Mouse (Mus musculus): ENCODE measurements around the gene Ceacam20. TPM values are rescaled to one million over a fixed set of nuclear protein-coding genes. Genes with fewer than 3 reads are reported as not detected.

Ceacam20 gene
- polyA plus RNA-seq (2012; rRNA removed) (0.04 TPM in 1 of 2 replicates, not detected in the other), polyA plus RNA-seq (2014; fragmentation: Nextera tagmentation; extraction: Ambion mirVana) (not detected in 2 replicates)

DNA sequence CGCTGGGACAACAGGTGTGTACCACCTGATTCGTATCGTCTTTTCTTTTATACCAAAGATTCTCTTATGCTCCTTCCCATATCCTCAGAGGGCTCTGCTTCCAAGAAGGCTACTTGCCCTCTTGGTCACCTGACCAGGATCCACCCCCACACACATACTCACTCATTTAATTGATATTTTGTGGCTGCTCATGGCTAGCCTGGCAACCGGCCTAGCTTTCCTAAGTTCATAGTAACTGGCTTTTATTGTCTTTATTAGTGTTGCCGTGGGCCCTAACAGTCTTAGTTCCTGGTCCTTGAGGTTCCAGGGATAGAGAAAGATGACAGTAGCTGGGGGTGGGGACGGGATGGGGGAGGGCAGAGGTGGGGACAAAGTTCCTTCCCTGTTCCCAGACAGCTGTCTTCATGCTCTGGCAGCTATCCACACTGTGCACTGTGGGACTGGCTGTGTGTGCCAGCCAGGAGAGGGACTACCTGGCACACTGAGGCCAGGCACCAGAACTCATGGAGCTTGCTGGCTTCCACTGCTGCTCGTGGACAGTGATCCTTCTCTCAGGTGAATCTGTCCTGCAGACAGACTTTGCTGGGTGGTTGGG lies at the start of gene Ceacam20:
Gene Ceacam20, plus strand, starts transcription at position 428 of the 595 bp plus-strand sequence.
- H3K27ac ChIP-seq (replicated peaks; ENCODE audit: low read depth, low read length) = no peak within 1 kb of the TSS
- 0 out of 2 replicates have a peak, but pooled peaks cover 2% of the 10 kb centered on the region for H3K9me3 ChIP-seq (ENCODE audit: control insufficient read depth, low read length)
- no peaks in the 10 kb centered on the region for H3K4me1 ChIP-seq (ENCODE audit: control insufficient read depth, insufficient read depth, low read length)
- ATAC-seq (ENCODE audit: low FRiP score, low read depth) (no peak), DNase-seq (ENCODE audit: low spot score) (no peak)
- no peaks in the 10 kb centered on the region for H3K36me3 ChIP-seq (ENCODE audit: control insufficient read depth, insufficient read depth, low read length)
- no peak within 1 kb of the TSS for H3K4me2 ChIP-seq (replicated peaks; ENCODE audit: low read depth, low read length, severe bottlenecking)
- H3K27me3 ChIP-seq (ENCODE audit: control insufficient read depth, insufficient read depth, low read length) = no peaks in the 10 kb centered on the region
- TF ChIP-seq POLR2A (IDR thresholded peaks at IDR 0.05; ENCODE audit: borderline replicate concordance, extremely low read depth, insufficient read depth, insufficient read length) = no peak
- WGBS = 77% methylated on average over 7 of the region's 7 CpGs
- H3K4me3 ChIP-seq (replicated peaks; ENCODE audit: low read length) = no peak within 1 kb of the TSS
- H3K9ac ChIP-seq (ENCODE audit: low read depth, low read length, severe bottlenecking) = no peak within 1 kb of the TSS

DNA sequence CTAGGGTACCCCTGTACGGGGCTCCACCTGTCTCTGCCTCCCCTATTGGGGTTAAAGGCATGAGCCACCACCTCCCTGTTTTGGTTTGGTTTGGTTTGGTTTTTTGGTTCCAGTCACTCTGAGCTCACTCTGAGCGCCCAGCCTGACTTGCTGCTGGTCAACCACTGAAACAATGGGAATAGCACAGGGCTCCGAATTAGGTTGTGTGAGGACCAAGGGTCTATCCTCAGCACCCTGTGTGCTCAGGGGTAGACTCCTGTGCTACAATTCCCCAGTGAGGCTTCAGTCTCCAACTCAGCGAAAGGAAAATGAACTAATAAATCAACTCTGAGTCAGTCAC lies 45.1 kb upstream of the Ceacam20 start:
- H3K9ac ChIP-seq (ENCODE audit: low read depth, low read length, severe bottlenecking) = peak overlapping the region; percentile 88
- H3K27ac ChIP-seq (replicated peaks; ENCODE audit: low read depth, low read length) = no peak overlapping the region
- H3K27me3 ChIP-seq (ENCODE audit: control insufficient read depth, insufficient read depth, low read length) = no peaks in the 10 kb centered on the region
- H3K36me3 ChIP-seq (ENCODE audit: control insufficient read depth, insufficient read depth, low read length) = peaks cover 21% of the 10 kb centered on the region
- no peak for DNase-seq (ENCODE audit: low spot score)
- H3K4me1 ChIP-seq (ENCODE audit: control insufficient read depth, insufficient read depth, low read length) = peaks cover 6% of the 10 kb centered on the region
- no peaks in the 10 kb centered on the region for H3K9me3 ChIP-seq (ENCODE audit: control insufficient read depth, low read length)
- peak overlapping the region; percentile 67 for H3K4me2 ChIP-seq (replicated peaks; ENCODE audit: low read depth, low read length, severe bottlenecking)
- ATAC-seq (ENCODE audit: low FRiP score, low read depth) = no peak; the same call in none of the 2 replicates
- no peak for TF ChIP-seq POLR2A (IDR thresholded peaks at IDR 0.05; ENCODE audit: borderline replicate concordance, extremely low read depth, insufficient read depth, insufficient read length)
- WGBS = 31% methylated on average over 4 of the region's 4 CpGs
- peak overlapping the region; percentile 74 for H3K4me3 ChIP-seq (replicated peaks; ENCODE audit: low read length)

DNA sequence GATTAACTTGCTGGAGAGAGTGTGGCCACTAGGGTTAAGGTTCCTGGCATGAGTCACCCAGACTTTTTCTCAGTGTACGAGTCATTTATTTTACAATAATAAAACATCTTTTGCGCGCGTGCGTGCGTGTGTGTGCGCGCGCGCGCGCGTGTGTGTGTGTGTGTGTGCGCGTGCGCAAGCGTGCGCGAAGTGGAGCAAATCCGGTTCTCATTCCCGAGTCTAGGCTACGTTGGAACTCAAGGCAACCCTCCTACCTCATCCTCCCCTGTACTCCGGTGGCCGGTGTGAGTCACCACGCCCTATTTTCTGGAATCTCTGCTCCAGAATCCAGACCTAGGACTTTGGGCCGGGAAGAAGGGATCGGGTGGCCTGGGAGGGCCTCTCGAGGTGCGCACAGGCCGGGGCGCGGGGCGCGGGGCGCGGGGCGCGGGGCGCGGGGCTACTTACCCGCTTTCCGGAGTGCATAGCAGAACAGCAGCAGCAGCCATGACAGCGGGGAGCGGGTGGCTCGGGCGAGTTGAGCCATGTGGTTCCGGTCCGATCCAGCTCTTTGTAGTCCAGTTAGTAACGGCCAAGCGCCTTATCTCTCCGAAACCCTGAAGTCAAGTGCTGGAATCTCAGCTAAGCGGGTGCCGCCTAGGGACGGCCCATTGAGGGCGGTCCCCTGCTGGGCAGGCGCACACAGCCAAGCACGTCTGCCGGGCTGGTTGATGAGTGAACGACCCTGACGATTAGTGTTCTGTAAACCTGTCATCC lies 44.5 kb upstream of the Ceacam20 start, which contains the start of gene Pvr:
Gene Pvr, minus strand, starts transcription at position 655 of the 756 bp plus-strand sequence.
- Histone ChIP-seq H3K4me3 (replicated peaks; ENCODE audit: low read length) (peak within 1 kb of the TSS; percentile 74), H3K27ac (replicated peaks; ENCODE audit: low read depth, low read length) (peak within 1 kb of the TSS; percentile 79), H3K27me3 (ENCODE audit: control insufficient read depth, insufficient read depth, low read length) (no peaks in the 10 kb centered on the region), H3K4me1 (ENCODE audit: control insufficient read depth, insufficient read depth, low read length) (peaks cover 6% of the 10 kb centered on the region), H3K4me2 (replicated peaks; ENCODE audit: low read depth, low read length, severe bottlenecking) (peak within 1 kb of the TSS; percentile 67), H3K9ac (ENCODE audit: low read depth, low read length, severe bottlenecking) (peak within 1 kb of the TSS; percentile 88), H3K9me3 (ENCODE audit: control insufficient read depth, low read length) (no peaks in the 10 kb centered on the region), H3K36me3 (ENCODE audit: control insufficient read depth, insufficient read depth, low read length) (peaks cover 18% of the 10 kb centered on the region)
- under 1% methylated on average over 60 of the region's 60 CpGs for WGBS
- peak; percentile 87 for ATAC-seq (ENCODE audit: low FRiP score, low read depth)
- peak; percentile 71 for DNase-seq (ENCODE audit: low spot score)
- peak; percentile 40; the same call in 1 of the 2 replicates for TF ChIP-seq POLR2A (IDR thresholded peaks at IDR 0.05; ENCODE audit: borderline replicate concordance, extremely low read depth, insufficient read depth, insufficient read length)

DNA sequence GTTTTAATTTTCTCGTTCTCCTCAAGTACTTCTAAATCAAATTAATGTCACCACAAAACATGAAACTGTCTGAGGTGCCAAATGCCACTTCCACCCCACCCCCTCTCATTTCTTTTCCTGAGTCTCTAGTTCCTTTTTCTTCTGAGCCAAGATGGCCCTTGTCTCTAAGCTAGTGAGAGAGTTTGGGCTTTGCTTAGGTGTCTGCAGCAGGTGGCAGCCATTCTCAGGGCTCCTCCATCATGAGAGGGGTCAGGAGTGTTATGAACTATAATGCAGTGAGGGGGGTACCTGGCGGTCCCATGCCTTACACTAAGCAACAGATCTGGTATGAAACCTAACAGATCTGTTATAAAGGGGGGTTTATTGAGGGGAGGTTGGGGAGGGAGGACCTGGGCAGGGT lies 41.9 kb upstream of the Ceacam20 start:
- 28% methylated on average over 2 of the region's 2 CpGs for WGBS
- H3K4me1 ChIP-seq (ENCODE audit: control insufficient read depth, insufficient read depth, low read length) = peaks cover 6% of the 10 kb centered on the region
- no peak overlapping the region for H3K4me3 ChIP-seq (replicated peaks; ENCODE audit: low read length)
- H3K27me3 ChIP-seq (ENCODE audit: control insufficient read depth, insufficient read depth, low read length) = no peaks in the 10 kb centered on the region
- H3K9me3 ChIP-seq (ENCODE audit: control insufficient read depth, low read length) = no peaks in the 10 kb centered on the region
- no peak for ATAC-seq (ENCODE audit: low FRiP score, low read depth)
- no peak for DNase-seq (ENCODE audit: low spot score)
- no peak overlapping the region for H3K27ac ChIP-seq (replicated peaks; ENCODE audit: low read depth, low read length)
- no peak overlapping the region for H3K4me2 ChIP-seq (replicated peaks; ENCODE audit: low read depth, low read length, severe bottlenecking)
- H3K9ac ChIP-seq (ENCODE audit: low read depth, low read length, severe bottlenecking) = no peak overlapping the region
- TF ChIP-seq POLR2A (IDR thresholded peaks at IDR 0.05; ENCODE audit: borderline replicate concordance, extremely low read depth, insufficient read depth, insufficient read length) = no peak
- peaks cover 2% of the 10 kb centered on the region; the same call in 1 of the 2 replicates for H3K36me3 ChIP-seq (ENCODE audit: control insufficient read depth, insufficient read depth, low read length)

DNA sequence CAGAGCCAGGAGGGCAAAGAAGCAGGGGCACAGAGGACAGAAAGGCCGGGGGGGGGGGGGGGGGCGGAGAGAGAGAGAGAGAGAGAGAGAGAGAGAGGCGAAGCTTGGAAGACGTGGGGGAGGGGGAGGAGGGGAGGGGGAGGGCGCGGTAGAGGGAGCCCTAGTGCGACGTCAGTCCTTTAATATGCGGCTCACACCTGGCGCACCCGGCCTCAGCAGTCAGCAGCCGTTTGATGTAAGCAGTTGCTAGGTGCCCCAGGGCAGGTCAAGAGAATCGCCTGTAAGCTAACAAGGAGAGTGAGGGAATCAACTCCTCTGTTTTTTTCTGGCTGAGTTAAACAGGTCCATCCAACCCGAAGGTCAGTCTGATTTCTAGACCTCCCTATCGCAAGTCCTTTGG lies 41.4 kb upstream of the Ceacam20 start:
- 12% methylated on average over 7 of the region's 15 CpGs for WGBS
- no peak for TF ChIP-seq POLR2A (IDR thresholded peaks at IDR 0.05; ENCODE audit: borderline replicate concordance, extremely low read depth, insufficient read depth, insufficient read length)
- ATAC-seq (ENCODE audit: low FRiP score, low read depth) = no peak

More for the DNA sequence above, 41.4 kb upstream of the Ceacam20 start:
- no peak for DNase-seq (ENCODE audit: low spot score)
- Histone ChIP-seq H3K4me2 (replicated peaks; ENCODE audit: low read depth, low read length, severe bottlenecking) (no peak overlapping the region), H3K27ac (replicated peaks; ENCODE audit: low read depth, low read length) (no peak overlapping the region), H3K9me3 (ENCODE audit: control insufficient read depth, low read length) (no peaks in the 10 kb centered on the region), H3K4me1 (ENCODE audit: control insufficient read depth, insufficient read depth, low read length) (peaks cover 6% of the 10 kb centered on the region), H3K27me3 (ENCODE audit: control insufficient read depth, insufficient read depth, low read length) (no peaks in the 10 kb centered on the region), H3K36me3 (ENCODE audit: control insufficient read depth, insufficient read depth, low read length) (no peaks in the 10 kb centered on the region), H3K9ac (ENCODE audit: low read depth, low read length, severe bottlenecking) (no peak overlapping the region), H3K4me3 (replicated peaks; ENCODE audit: low read length) (no peak overlapping the region)
